Mouse (Mus musculus) E14TG2a.4 (cell line): ENCODE measurements at regions not wholly inside any gene's neighbourhood (a gene's known extent, or its start where the extent isn't known, plus 50 kb on each side); places are given as distances from the start of the nearest gene placed in this dataset.

Experiments
- H3K27me3 ChIP-seq: 2 replicates; pipeline ENCODE4 v1.6.1; 2014; ENCODE audit warnings: low read length, control low read depth; ENCODE audit not compliant: insufficient read depth
- H3K36me3 ChIP-seq: 2 replicates; pipeline ENCODE4 v1.6.1; 2014; ENCODE audit warnings: low read length, control low read depth; ENCODE audit not compliant: insufficient read depth
- H3K4me1 ChIP-seq: replicated peaks from 2 replicates; pipeline ENCODE4 v1.6.1; 2014; ENCODE audit warnings: low read depth, low read length, control low read depth
- H3K4me3 ChIP-seq: replicated peaks from 2 replicates; pipeline ENCODE4 v1.5.1; 2014; ENCODE audit warnings: mild to moderate bottlenecking, low read length
- H3K9me3 ChIP-seq: 2 replicates; pipeline ENCODE4 v1.6.1; 2014; ENCODE audit warnings: low read length, control low read depth
- CTCF ChIP-seq: conservative IDR thresholded peaks from 2 replicates; pipeline ENCODE4 v1.5.1; 2014; ENCODE audit warnings: low read length
- NANOG ChIP-seq: IDR thresholded peaks from 2 replicates; pipeline ENCODE4 v1.6.1; 2014; ENCODE audit warnings: borderline replicate concordance, low read length, mixed read lengths
- POU5F1 ChIP-seq: IDR thresholded peaks from 2 replicates; pipeline ENCODE4 v1.6.1; 2014; ENCODE audit warnings: low read length, borderline replicate concordance

DNA sequence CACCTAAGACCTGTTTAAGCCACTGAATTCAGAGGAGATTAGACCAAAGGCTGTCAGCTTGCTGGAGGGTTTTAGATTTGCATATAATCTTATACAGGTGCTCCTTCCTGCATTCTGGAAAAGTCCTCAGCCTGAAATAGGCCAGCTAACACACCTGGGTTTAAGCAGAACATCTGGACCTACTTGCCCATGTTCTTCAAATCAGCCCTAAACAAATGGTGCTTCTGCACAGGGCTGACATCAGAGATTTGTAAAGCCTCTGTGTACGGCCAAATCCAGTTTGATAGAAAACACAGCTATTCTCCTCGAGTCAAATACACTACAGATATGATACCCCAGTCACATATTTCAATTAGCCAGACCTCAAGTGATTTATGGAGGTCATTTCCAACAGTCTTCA lies 2165.2 kb downstream of the 4930444P10Rik start:
- TF ChIP-seq NANOG = no peak
- Histone ChIP-seq H3K4me1 (no peaks in the 10 kb centered on the region), H3K36me3 (no peaks in the 10 kb centered on the region), H3K4me3 (no peak overlapping the region), H3K9me3 (no peaks in the 10 kb centered on the region), H3K27me3 (no peaks in the 10 kb centered on the region)

GRCm38 (mm10) chr1:13925994-13926393 lies 2167.1 kb downstream of the 4930444P10Rik start:
- H3K36me3 ChIP-seq = no peaks in the 10 kb centered on the region
- TF ChIP-seq CTCF (no peak), NANOG (no peak), POU5F1 (no peak)
- no peaks in the 10 kb centered on the region for H3K4me1 ChIP-seq
- no peak overlapping the region for H3K4me3 ChIP-seq
- no peaks in the 10 kb centered on the region for H3K27me3 ChIP-seq
- peaks cover 4% of the 10 kb centered on the region; the same call in 1 of the 2 replicates for H3K9me3 ChIP-seq

- no peaks in the 10 kb centered on the region for H3K36me3 ChIP-seq
- TF ChIP-seq CTCF (no peak), POU5F1 (no peak), NANOG (no peak)
- no peaks in the 10 kb centered on the region for H3K27me3 ChIP-seq
- H3K4me3 ChIP-seq = no peak overlapping the region
- no peaks in the 10 kb centered on the region for H3K4me1 ChIP-seq
- no peaks in the 10 kb centered on the region for H3K9me3 ChIP-seq
Measured at GRCm38 (mm10) chr1:13915216-13915615, 2177.9 kb downstream of the 4930444P10Rik start.

DNA sequence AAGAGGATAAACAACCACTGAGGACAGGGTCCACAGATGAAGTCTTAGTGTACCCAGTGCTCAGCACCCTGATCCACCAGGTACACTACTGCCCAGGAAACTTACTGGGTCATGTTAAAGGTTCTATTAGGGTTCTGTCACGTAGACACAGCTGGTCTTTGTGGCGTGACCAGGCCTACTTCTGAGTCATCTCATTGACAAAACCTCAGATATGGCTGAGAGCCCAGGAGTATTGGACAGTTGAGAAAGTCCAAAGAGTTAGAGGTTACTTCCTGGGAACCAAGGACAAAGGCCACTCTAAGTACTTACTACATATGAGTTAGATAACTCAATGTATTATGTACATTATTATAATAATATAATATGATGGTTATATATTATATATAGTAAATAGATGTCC lies 2214.0 kb downstream of the 4930444P10Rik start:
- Histone ChIP-seq H3K36me3 (no peaks in the 10 kb centered on the region), H3K9me3 (peaks cover 58% of the 10 kb centered on the region), H3K4me1 (no peaks in the 10 kb centered on the region), H3K4me3 (no peak overlapping the region), H3K27me3 (no peaks in the 10 kb centered on the region)
- TF ChIP-seq NANOG (no peak), POU5F1 (no peak), CTCF (no peak)

- Histone ChIP-seq H3K27me3 (no peaks in the 10 kb centered on the region), H3K4me1 (no peaks in the 10 kb centered on the region), H3K9me3 (peaks cover 60% of the 10 kb centered on the region), H3K4me3 (no peak overlapping the region), H3K36me3 (no peaks in the 10 kb centered on the region)
- no peak for TF ChIP-seq NANOG
- no peak for TF ChIP-seq POU5F1
- no peak for TF ChIP-seq CTCF
Measured at GRCm38 (mm10) chr1:13873925-13874324, 2219.2 kb downstream of the 4930444P10Rik start.

DNA sequence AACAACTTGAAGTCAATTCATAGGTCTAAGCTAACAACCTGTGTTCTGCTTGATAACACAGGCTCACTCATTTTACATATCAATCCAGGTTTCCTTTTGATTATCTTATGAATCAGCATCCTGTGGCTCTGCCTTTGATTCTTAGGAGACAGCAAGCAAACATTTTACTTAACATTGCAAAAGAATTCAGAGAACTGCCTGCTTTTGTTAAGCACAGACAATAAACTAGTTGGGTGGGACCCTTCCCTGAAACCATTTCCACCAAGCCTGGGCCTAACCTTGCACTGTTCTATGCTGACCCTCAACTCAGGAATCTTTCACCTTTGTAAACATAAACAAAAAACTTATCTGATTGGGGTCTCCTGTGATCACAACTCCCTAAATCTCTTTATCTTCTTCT lies 2220.6 kb downstream of the 4930444P10Rik start:
- Histone ChIP-seq H3K4me1 (no peaks in the 10 kb centered on the region), H3K9me3 (peaks cover 59% of the 10 kb centered on the region), H3K4me3 (no peak overlapping the region), H3K36me3 (no peaks in the 10 kb centered on the region), H3K27me3 (no peaks in the 10 kb centered on the region)
- no peak for TF ChIP-seq NANOG
- no peak for TF ChIP-seq POU5F1
- no peak for TF ChIP-seq CTCF

GRCm38 (mm10) chr1:13870631-13871286 lies 2222.4 kb downstream of the 4930444P10Rik start:
- Histone ChIP-seq H3K4me1 (no peaks in the 10 kb centered on the region), H3K9me3 (peaks cover 45% of the 10 kb centered on the region), H3K27me3 (no peaks in the 10 kb centered on the region), H3K36me3 (no peaks in the 10 kb centered on the region), H3K4me3 (no peak overlapping the region)
- TF ChIP-seq POU5F1 (no peak), NANOG (no peak), CTCF (no peak)

DNA sequence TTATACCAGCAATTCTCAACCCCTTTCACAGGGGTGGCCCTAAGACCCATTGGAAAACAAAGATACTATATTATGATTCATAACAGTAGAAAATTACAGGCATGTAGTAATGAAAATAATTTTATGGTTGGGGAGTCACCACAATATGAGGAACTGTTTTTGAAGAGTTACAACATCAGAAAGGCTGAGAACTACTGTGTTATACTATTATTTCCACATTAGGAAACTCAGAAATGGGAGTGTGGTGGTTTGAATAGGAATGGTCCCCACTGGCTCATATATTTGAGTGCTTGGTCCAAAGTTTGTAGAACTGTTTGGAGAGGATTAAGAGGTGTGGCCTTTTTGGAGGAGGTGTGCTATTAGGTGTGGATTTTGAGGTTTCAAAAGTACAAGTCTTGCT lies 2227.4 kb downstream of the 4930444P10Rik start:
- H3K9me3 ChIP-seq = 0 out of 2 replicates have a peak, but pooled peaks cover 4% of the 10 kb centered on the region
- H3K27me3 ChIP-seq = no peaks in the 10 kb centered on the region
- H3K4me1 ChIP-seq = no peaks in the 10 kb centered on the region
- no peak overlapping the region for H3K4me3 ChIP-seq
- H3K36me3 ChIP-seq = no peaks in the 10 kb centered on the region
- TF ChIP-seq NANOG (no peak), CTCF (no peak), POU5F1 (no peak)

DNA sequence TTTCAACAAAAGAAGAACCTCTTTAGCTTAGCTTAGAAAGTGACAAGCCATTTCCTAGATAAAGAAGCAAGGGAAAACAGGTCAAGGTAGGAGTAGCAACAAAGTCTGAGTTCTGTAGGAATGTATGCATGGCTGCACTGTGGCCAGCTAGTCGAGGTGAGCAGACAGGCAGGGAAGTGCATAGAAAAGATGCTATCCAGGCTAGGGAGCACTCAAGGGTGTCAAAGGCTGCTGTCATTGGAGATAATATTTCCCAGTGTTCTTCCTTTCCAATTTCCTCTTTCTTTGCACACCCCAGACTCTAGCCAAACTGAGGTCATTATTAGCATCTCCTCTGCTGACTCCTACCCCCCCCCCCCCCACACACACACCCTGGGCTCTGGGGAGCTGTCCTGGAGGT lies 2229.4 kb downstream of the 4930444P10Rik start:
- Histone ChIP-seq H3K36me3 (no peaks in the 10 kb centered on the region), H3K4me3 (no peak overlapping the region), H3K9me3 (no peaks in the 10 kb centered on the region), H3K4me1 (no peaks in the 10 kb centered on the region), H3K27me3 (no peaks in the 10 kb centered on the region)
- no peak for TF ChIP-seq CTCF

DNA sequence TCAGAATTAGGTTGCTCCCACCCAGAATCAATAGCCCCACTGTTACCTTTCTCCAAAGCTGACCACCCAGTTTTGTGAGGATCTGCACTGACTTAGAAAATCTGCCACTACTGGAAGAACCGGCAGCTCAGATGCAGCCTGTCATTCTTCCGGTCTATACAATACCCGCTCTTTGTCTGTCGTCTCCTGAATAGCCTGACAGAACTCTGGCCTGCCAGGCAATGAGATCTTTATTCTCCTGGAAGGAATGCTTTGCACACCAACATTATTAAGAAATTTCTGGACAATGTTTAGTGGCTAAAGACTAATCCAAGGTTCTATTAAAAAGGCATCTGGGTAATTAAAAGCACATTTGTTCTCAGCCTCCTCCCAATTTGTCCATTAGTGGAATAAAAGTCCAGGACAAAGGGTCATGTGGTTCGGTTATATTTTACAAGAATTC lies 2232.0 kb downstream of the 4930444P10Rik start:
- H3K27me3 ChIP-seq = no peaks in the 10 kb centered on the region
- H3K4me3 ChIP-seq = no peak overlapping the region
- no peaks in the 10 kb centered on the region for H3K4me1 ChIP-seq
- no peak for TF ChIP-seq CTCF
- TF ChIP-seq NANOG = no peak
- no peak for TF ChIP-seq POU5F1
- H3K36me3 ChIP-seq = no peaks in the 10 kb centered on the region
- no peaks in the 10 kb centered on the region for H3K9me3 ChIP-seq
